Mouse (Mus musculus): ENCODE results near the gene Plekhd1.

Plekhd1 gene

GRCm38 (mm10) chr12:80746031-80746813 is 53.8 kb downstream of the Plekhd1 start:
- ATAC-seq (ENCODE audit: insufficient number of reproducible peaks, low FRiP score, low TSS enrichment), result no peak

DNA sequence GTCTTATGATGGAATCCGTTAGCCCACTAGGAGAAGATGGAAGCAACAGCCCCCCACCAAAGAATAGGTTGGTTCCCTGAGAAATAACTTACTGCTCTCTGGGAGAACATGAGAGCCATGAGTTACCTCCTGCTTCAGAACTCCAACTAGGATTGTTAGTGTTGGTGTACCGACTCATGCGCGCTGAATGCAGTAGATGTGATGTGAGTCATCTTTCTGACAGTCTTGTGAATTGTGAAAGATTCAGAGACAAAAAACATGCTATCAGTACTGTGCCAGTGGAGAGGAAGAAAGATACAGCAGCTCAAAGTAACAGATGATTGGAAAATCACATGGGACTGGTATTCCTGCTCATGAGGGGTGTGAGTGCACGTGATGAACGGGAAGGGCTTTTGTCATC is 59.2 kb downstream of the Plekhd1 start:
- no peak for ATAC-seq (ENCODE audit: insufficient number of reproducible peaks, low FRiP score, low TSS enrichment)

DNA sequence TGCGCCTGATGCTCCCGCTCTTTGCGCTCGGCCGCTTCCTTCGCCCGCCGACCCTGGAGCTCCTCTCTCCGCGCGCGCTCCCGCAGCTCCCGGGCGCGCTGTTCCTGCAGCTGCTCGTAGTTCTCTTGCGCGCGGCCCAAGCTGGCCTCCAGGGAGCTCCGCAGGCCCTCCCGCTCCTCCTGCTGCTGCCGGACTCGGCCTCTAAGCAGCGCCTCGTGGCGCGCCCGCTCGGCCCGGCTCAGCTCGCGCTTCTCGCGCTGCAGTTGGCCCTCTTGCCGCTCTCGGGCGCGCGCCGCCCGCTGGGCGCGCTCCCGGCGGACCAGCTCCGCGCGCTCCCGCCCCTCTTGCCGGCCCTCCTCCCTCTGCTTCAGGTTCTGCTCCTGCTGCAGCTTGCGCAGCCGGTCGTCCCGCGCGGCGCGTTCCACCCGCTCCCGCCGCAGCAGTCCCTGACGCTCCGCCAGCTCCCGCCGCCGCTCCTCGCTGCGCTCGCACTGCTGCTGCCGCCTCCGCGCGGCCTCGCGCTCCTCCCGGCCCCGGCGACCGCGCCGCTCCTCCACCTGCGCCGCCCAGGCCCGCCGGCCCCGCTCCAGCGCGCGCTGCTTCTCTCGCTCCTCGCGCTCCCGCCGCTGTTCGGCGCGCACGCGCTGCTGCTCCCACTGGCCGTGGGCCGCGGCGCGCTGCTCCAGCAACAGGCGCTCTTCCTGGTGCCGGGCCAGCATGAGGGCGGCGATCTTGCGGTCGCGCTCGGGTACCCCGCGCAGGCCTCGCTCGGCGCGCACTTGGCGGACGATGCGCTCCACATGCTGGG is 65.6 kb downstream of the Plekhd1 start:
- ATAC-seq (ENCODE audit: insufficient number of reproducible peaks, low FRiP score, low TSS enrichment), result 0 out of 2 replicates have a peak, but pooled peaks have one; percentile 13

GRCm38 (mm10) chr12:80758559-80759386 is 66.4 kb downstream of the Plekhd1 start:
- no peak for ATAC-seq (ENCODE audit: insufficient number of reproducible peaks, low FRiP score, low TSS enrichment)

- ATAC-seq (ENCODE audit: insufficient number of reproducible peaks, low FRiP score, low TSS enrichment), result no peak
These were observed 67.0 kb downstream of the Plekhd1 start for GRCm38 (mm10) chr12:80759387-80759712.

GRCm38 (mm10) chr12:80759713-80760395 is 67.5 kb downstream of the Plekhd1 start:
- ATAC-seq (ENCODE audit: insufficient number of reproducible peaks, low FRiP score, low TSS enrichment), result peak; percentile 18

DNA sequence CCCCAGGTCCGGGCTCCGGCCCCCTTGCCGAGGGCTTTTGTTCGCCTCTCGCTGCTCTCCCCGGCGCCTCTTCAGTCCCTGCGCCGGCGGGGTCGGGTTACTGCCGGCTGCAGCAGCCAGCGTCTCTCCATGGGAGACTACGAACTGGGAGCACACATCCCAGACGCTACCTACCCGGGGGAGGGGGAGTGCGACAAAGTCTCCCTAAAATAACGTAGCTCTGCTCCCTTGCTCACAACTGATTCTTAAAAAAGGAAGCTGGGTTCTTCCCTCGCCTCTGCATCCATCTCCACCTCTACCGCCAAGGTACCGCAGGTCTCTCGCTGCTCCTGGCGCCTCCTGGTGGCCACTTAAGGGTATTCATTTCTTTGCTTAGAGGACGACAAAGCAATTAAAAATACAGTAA is 68.0 kb downstream of the Plekhd1 start, which contains the start of gene Ccdc177:
Ccdc177 (minus strand) TSS at position 292 of the 406 bp plus-strand sequence.
- ATAC-seq (ENCODE audit: insufficient number of reproducible peaks, low FRiP score, low TSS enrichment), result peak; percentile 72

DNA sequence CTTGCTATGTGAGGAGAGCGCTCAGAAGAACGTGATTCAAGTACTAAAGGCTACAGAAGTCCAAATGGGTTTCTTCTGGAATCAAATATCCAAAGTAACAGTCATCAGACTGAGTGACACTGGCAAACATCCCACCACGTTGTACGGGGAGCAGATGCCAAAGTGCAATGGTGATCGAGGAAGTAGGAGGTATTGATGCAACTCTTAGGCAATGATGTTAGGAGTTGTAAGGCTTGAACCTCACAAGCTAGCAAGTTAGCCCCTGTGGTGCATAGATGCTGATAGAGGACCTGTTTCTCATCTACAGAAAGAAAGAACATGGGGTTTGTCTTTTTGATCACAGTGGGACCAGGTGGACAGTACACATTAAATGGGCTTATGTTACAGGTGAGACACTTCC is 70.6 kb downstream of the Plekhd1 start:
- ATAC-seq (ENCODE audit: insufficient number of reproducible peaks, low FRiP score, low TSS enrichment), result no peak

GRCm38 (mm10) chr12:80764116-80764515 is 71.7 kb downstream of the Plekhd1 start:
- no peak for ATAC-seq (ENCODE audit: insufficient number of reproducible peaks, low FRiP score, low TSS enrichment)

DNA sequence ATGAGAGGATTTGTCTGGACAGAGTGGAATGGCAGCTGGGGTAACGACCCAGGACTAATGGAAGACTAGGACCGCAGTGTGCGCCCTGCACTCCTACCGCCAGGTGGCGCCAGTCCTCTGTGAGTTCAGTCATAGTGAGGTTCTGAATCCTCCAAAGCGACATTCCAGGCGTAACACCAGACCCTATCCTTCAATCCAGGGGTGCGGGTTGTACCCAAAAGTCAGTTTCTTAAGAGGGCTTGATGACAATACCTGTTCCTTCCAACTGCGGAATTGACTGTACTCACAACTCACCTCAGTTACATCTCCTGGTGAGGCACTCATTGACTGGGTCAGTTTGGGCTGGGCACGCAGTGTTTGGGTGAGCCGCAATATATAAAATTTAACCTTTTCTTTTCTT is 77.3 kb downstream of the Plekhd1 start:
- ATAC-seq (ENCODE audit: insufficient number of reproducible peaks, low FRiP score, low TSS enrichment), result peak; percentile 94

Measured in cerebellum, adult (tissue).